Mouse (Mus musculus) stomach, embryonic 14.5 days (tissue): ENCODE results near the gene Rftn1. TPM values are rescaled to one million over a fixed set of nuclear protein-coding genes. Genes with fewer than 3 reads are reported as not detected.

Experiments
- ATAC-seq: fragments of 200-750 bp; cut with Nextera tagmentation; 2 replicates; pipeline ENCODE4 v1.8.0; 2017; ENCODE audit warnings: low read depth, moderate TSS enrichment; ENCODE audit not compliant: insufficient number of reproducible peaks, insufficient read depth, low FRiP score
- H3K27ac ChIP-seq: fragments of 300-500 bp; sonication (generic); 2 replicates; pipeline ENCODE4 v1.5.1; 2014; ENCODE audit warnings: mild to moderate bottlenecking, low read length, moderate library complexity, mixed read lengths
- H3K27me3 ChIP-seq: fragments of 300-500 bp; sonication (generic); 2 replicates; pipeline ENCODE4 v1.6.1; 2014; ENCODE audit warnings: low read length, control low read depth, mixed read lengths; ENCODE audit not compliant: control insufficient read depth, insufficient read depth
- H3K36me3 ChIP-seq: fragments of 300-500 bp; sonication (generic); 2 replicates; pipeline ENCODE4 v1.6.1; 2014; ENCODE audit warnings: mild to moderate bottlenecking, control low read depth, low read length, moderate library complexity, mixed read lengths; ENCODE audit not compliant: control insufficient read depth, insufficient read depth
- H3K4me1 ChIP-seq: fragments of 300-500 bp; sonication (generic); 2 replicates; pipeline ENCODE4 v1.6.1; 2014; ENCODE audit warnings: low read length, control low read depth, mixed read lengths; ENCODE audit not compliant: control insufficient read depth, insufficient read depth
- H3K4me2 ChIP-seq: fragments of 300-500 bp; sonication (generic); replicated peaks from 2 replicates; pipeline ENCODE4 v1.6.1; 2014; ENCODE audit warnings: low read depth, low read length, control low read depth
- H3K4me3 ChIP-seq: fragments of 300-500 bp; sonication (generic); 2 replicates; pipeline ENCODE4 v1.5.1; 2014; ENCODE audit warnings: low read depth, low read length, control low read depth
- H3K9ac ChIP-seq: fragments of 300-500 bp; sonication (generic); replicated peaks from 2 replicates; pipeline ENCODE4 v1.6.1; 2014; ENCODE audit warnings: low read depth, mild to moderate bottlenecking, control low read depth, low read length, moderate library complexity, mixed read lengths
- H3K9me3 ChIP-seq: fragments of 300-500 bp; sonication (generic); 2 replicates; pipeline ENCODE4 v1.6.1; 2016; ENCODE audit warnings: low read depth, low read length, control low read depth; ENCODE audit not compliant: control insufficient read depth
- WGBS: fragments of 180-500 bp; shearing (Covaris S2); extraction: QIAGEN DNeasy Blood & Tissue Kit; methylation state at CpG from one replicate; pipeline ENCODE4 v1.1.7; 2014; 5-methylcytosine and 5-hydroxymethylcytosine counted together
- polyA plus RNA-seq: library from polyadenylated mRNA; unstranded; fragments of >200 nt; fragmentation: Nextera tagmentation; extraction: Ambion mirVana; gene quantifications from 2 replicates; pipeline ENCODE4 v1.2.1, GENCODE M21; 2014

The Rftn1 gene
- polyA plus RNA-seq, 1 experiment from 2014 or later, result 9.3 TPM

DNA sequence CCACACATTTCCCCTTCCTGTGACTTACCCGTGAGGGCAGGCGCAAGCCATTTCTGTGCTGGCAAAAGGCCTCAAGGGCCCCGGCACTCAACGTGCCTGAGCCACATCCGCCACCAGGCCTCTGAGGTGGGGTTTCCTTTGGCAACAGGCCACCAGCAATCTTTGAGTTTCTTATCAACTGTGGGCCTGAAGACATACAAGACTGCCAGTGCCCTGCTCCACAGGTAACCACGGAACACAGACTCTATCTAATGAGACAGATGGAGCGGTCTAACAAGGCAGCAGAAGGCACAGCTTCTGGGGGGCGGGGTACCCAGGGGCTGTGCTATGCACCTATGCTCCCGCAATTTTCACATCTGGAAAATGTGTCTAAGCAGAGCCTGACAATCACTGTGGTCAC lies 54.4 kb downstream of the Rftn1 start:
- Histone ChIP-seq H3K9ac (no peak overlapping the region; the same call in 1 of the 2 replicates), H3K27ac (no peak overlapping the region), H3K4me2 (no peak overlapping the region), H3K4me3 (no peak overlapping the region), H3K27me3 (no peaks in the 10 kb centered on the region), H3K36me3 (no peaks in the 10 kb centered on the region), H3K4me1 (no peaks in the 10 kb centered on the region), H3K9me3 (no peaks in the 10 kb centered on the region)
- 0 out of 2 replicates have a peak, but pooled peaks have one; percentile 18 for ATAC-seq
- 78% methylated on average over 9 of the region's 9 CpGs for WGBS

DNA sequence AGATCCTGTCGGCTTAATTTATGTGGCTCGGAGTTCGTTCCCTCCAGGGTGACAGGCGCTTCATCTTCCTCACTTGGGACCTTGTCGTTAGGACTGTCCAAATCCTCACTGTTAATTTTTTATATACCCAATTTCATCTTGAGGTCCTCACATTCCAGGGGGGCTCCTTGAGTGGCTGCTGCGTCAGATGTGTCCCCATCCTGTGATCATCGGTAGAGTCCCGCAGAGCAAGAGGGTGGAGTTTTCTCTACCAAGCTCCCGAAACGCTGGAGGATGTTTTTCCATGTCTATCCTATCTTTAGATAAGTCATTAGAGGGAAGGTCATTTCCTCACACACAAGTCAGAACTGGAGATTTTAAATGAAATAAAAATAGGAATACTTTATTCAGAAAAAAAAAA lies 55.0 kb downstream of the Rftn1 start:
- H3K4me2 ChIP-seq, result no peak overlapping the region
- H3K9ac ChIP-seq, result no peak overlapping the region; the same call in 1 of the 2 replicates
- no peaks in the 10 kb centered on the region for H3K4me1 ChIP-seq
- H3K9me3 ChIP-seq, result no peaks in the 10 kb centered on the region
- H3K36me3 ChIP-seq, result no peaks in the 10 kb centered on the region
- no peak for ATAC-seq
- H3K27ac ChIP-seq, result no peak overlapping the region
- 74% methylated on average over 10 of the region's 10 CpGs for WGBS
- no peak overlapping the region for H3K4me3 ChIP-seq
- H3K27me3 ChIP-seq, result no peaks in the 10 kb centered on the region

GRCm38 (mm10) chr17:50131698-50132097 lies 58.8 kb downstream of the Rftn1 start:
- 62% methylated on average over 4 of the region's 4 CpGs for WGBS
- no peak for ATAC-seq

DNA sequence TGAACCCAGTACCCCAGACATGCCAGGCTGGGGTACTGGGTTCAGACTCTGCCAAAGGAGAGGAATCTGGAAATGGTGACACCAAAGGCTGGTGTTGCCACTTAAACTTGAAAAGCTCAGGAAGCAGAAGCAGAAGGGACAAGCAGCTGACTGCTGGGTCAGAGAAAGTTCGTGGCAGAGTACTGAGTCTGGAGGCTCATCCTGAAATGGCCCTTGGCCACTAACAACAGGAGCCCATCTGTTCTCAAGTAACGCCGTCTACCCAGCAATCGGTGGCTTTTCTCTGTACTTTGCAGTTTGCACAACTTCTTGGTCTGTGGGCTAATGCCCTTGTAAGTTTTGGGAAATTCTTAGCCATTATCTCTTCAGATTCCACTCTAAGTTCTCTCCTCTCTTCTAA lies 60.1 kb downstream of the Rftn1 start:
- 79% methylated on average over 4 of the region's 4 CpGs for WGBS
- Histone ChIP-seq H3K9me3 (no peaks in the 10 kb centered on the region), H3K27me3 (no peaks in the 10 kb centered on the region), H3K4me1 (no peaks in the 10 kb centered on the region), H3K27ac (no peak overlapping the region), H3K9ac (no peak overlapping the region), H3K4me2 (no peak overlapping the region), H3K36me3 (no peaks in the 10 kb centered on the region), H3K4me3 (no peak overlapping the region)
- no peak for ATAC-seq

More at GRCm38 (mm10) chr17:50131698-50132097, 58.8 kb downstream of the Rftn1 start:
- Histone ChIP-seq H3K27me3 (no peaks in the 10 kb centered on the region), H3K9ac (no peak overlapping the region), H3K4me1 (no peaks in the 10 kb centered on the region), H3K9me3 (no peaks in the 10 kb centered on the region), H3K4me2 (no peak overlapping the region), H3K27ac (no peak overlapping the region), H3K36me3 (no peaks in the 10 kb centered on the region), H3K4me3 (no peak overlapping the region)

GRCm38 (mm10) chr17:50128392-50128791 lies 62.1 kb downstream of the Rftn1 start:
- H3K9ac ChIP-seq, result no peak overlapping the region
- H3K9me3 ChIP-seq, result no peaks in the 10 kb centered on the region
- H3K4me3 ChIP-seq, result no peak overlapping the region
- H3K4me2 ChIP-seq, result no peak overlapping the region
- no peaks in the 10 kb centered on the region for H3K27me3 ChIP-seq
- WGBS, result 57% methylated on average over 3 of the region's 3 CpGs
- no peaks in the 10 kb centered on the region for H3K36me3 ChIP-seq
- no peak for ATAC-seq
- H3K4me1 ChIP-seq, result no peaks in the 10 kb centered on the region
- no peak overlapping the region for H3K27ac ChIP-seq

GRCm38 (mm10) chr17:50127045-50127813 lies 63.2 kb downstream of the Rftn1 start:
- no peaks in the 10 kb centered on the region for H3K9me3 ChIP-seq
- H3K9ac ChIP-seq, result no peak overlapping the region
- WGBS, result 79% methylated on average over 9 of the region's 9 CpGs
- ATAC-seq, result no peak
- no peak overlapping the region for H3K27ac ChIP-seq
- no peaks in the 10 kb centered on the region for H3K4me1 ChIP-seq
- H3K36me3 ChIP-seq, result no peaks in the 10 kb centered on the region
- H3K4me3 ChIP-seq, result no peak overlapping the region
- no peak overlapping the region for H3K4me2 ChIP-seq
- H3K27me3 ChIP-seq, result no peaks in the 10 kb centered on the region

GRCm38 (mm10) chr17:50126545-50126944 lies 63.9 kb downstream of the Rftn1 start:
- 51% methylated on average over 2 of the region's 2 CpGs for WGBS
- H3K4me3 ChIP-seq, result no peak overlapping the region
- H3K27me3 ChIP-seq, result no peaks in the 10 kb centered on the region
- H3K4me2 ChIP-seq, result no peak overlapping the region
- no peak for ATAC-seq
- no peaks in the 10 kb centered on the region for H3K4me1 ChIP-seq
- no peaks in the 10 kb centered on the region for H3K9me3 ChIP-seq
- H3K9ac ChIP-seq, result no peak overlapping the region
- no peaks in the 10 kb centered on the region for H3K36me3 ChIP-seq
- H3K27ac ChIP-seq, result no peak overlapping the region

GRCm38 (mm10) chr17:50125900-50126299 lies 64.6 kb downstream of the Rftn1 start:
- Histone ChIP-seq H3K36me3 (no peaks in the 10 kb centered on the region), H3K27me3 (no peaks in the 10 kb centered on the region), H3K4me2 (no peak overlapping the region), H3K4me1 (no peaks in the 10 kb centered on the region), H3K27ac (no peak overlapping the region), H3K9ac (no peak overlapping the region), H3K9me3 (no peaks in the 10 kb centered on the region), H3K4me3 (no peak overlapping the region)
- ATAC-seq, result no peak
- WGBS, result 67% methylated on average over 5 of the region's 5 CpGs
